Mouse (Mus musculus) brain, embryonic 14.5 days (tissue): Measurements from ENCODE around the gene Dennd5b.

Source experiments
- CTCF ChIP-seq: fragments of 200-500 bp; IDR thresholded peaks from 2 replicates; pipeline ENCODE4 v1.5.1; 2012; ENCODE audit warnings: inconsistent platforms, mild to moderate bottlenecking, moderate library complexity, borderline replicate concordance; ENCODE audit not compliant: insufficient read depth, insufficient read length; ENCODE audit errors: extremely low read depth
- POLR2A ChIP-seq: fragments of 200-500 bp; IDR thresholded peaks from 2 replicates; pipeline ENCODE4 v1.6.1; 2012; ENCODE audit warnings: mild to moderate bottlenecking, inconsistent platforms, borderline replicate concordance; ENCODE audit not compliant: poor library complexity, insufficient read depth, insufficient read length, severe bottlenecking; ENCODE audit errors: extremely low read depth

DNA sequence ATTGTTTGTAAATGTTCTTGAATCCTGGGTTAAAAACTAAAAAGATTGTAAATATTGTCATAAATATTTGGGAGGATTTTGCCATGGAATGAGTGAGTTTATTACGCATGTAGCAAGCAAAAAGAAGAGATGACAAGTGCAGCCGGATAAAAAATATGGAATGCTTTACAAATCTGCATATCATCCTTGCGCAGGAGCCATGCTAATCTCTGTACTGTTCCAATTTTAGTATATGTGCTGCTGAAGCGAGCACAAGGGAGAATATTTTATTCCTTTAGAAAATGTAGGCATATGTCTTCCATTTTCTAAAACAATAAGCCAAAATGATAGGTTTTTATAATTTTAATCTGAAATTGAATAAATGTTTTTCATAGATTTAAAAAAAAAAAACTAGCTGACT, 27.6 kb downstream of the Dennd5b start:
- TF ChIP-seq POLR2A = no peak
- no peak for TF ChIP-seq CTCF
